Mouse (Mus musculus) limb, embryonic 12.5 days (tissue): ENCODE measurements around the gene Tmem139. TPM values are rescaled to one million over a fixed set of nuclear protein-coding genes. Genes with fewer than 3 reads are reported as not detected.

ENCODE experiments used
- ATAC-seq: fragments of 200-750 bp; cut with Nextera tagmentation; 2 replicates; pipeline ENCODE4 v1.8.0; 2017; ENCODE audit warnings: low read depth, moderate TSS enrichment; ENCODE audit not compliant: insufficient number of reproducible peaks, insufficient read depth, low FRiP score, low TSS enrichment
- H3K27ac ChIP-seq: fragments of 300-500 bp; sonication (generic); 2 replicates; pipeline ENCODE4 v1.5.1; 2016; ENCODE audit warnings: mild to moderate bottlenecking, moderate library complexity
- H3K27me3 ChIP-seq: fragments of 300-500 bp; sonication (generic); 2 replicates; pipeline ENCODE4 v1.6.1; 2016; ENCODE audit warnings: mild to moderate bottlenecking, moderate library complexity
- H3K36me3 ChIP-seq: fragments of 300-500 bp; sonication (generic); 2 replicates; pipeline ENCODE4 v1.6.1; 2016; ENCODE audit warnings: mild to moderate bottlenecking, moderate library complexity
- H3K4me1 ChIP-seq: fragments of 300-500 bp; sonication (generic); replicated peaks from 2 replicates; pipeline ENCODE4 v1.6.1; 2016
- H3K4me2 ChIP-seq: fragments of 300-500 bp; sonication (generic); 2 replicates; pipeline ENCODE4 v1.6.1; 2016; ENCODE audit warnings: mild to moderate bottlenecking, moderate library complexity
- H3K4me3 ChIP-seq: fragments of 300-500 bp; sonication (generic); replicated peaks from 2 replicates; pipeline ENCODE4 v1.5.1; 2016; ENCODE audit warnings: mild to moderate bottlenecking
- H3K9ac ChIP-seq: fragments of 300-500 bp; sonication (generic); replicated peaks from 2 replicates; pipeline ENCODE4 v1.6.1; 2016; ENCODE audit warnings: mild to moderate bottlenecking, moderate library complexity
- H3K9me3 ChIP-seq: fragments of 300-500 bp; sonication (generic); 2 replicates; pipeline ENCODE4 v1.6.1; 2016; ENCODE audit warnings: mild to moderate bottlenecking, moderate library complexity
- whole genome bisulfite sequencing: fragments of 180-500 bp; shearing (Covaris S2); methylation state at CpG from one replicate; pipeline ENCODE4 v1.1.7; 2016; 5-methylcytosine and 5-hydroxymethylcytosine counted together
- polyA plus RNA-seq: library from polyadenylated mRNA; unstranded; fragments of >200 nt; fragmentation: Nextera tagmentation; extraction: Ambion mirVana; gene quantifications from 2 replicates; pipeline ENCODE4 v1.2.1, GENCODE M21; 2016

Gene Tmem139
- polyA plus RNA-seq, 1 experiment from 2014 or later: 1.6 TPM

DNA sequence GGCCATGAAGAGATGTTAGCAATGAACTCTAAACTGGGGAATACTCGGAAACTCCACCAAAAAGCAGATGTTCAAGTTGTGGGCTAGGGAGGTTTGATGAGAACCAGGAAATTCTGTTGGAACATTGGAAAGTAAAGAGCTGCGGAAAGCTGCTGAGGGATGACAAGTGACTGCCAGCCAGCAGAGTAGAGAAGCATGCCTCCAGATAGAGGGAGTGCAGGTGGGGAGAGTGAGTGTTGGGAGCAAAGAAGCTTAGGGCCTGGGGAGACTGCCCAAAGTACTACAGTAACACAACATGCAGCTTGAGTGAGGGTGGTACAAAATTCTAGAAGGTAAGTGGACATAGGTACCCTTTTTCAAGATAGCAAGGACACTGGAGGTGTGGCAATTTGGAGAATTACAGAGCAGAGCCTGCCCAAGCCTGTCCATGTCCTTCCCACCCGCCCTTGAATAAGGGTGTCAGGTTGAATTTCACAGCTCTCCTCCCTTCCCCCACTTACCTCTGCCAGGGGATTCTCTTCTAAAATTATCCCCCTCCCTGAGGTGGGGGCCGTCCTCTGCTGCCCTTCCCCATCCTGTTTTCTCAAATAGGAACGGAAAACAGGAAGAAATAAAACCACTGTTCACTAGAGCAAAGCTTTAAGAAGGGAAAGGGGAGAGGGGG lies 21.2 kb downstream of the Tmem139 start:
- H3K4me1 ChIP-seq: no peaks in the 10 kb centered on the region
- H3K4me3 ChIP-seq: no peak overlapping the region
- no peak overlapping the region for H3K4me2 ChIP-seq
- H3K9me3 ChIP-seq: no peaks in the 10 kb centered on the region
- no peak; the same call in 1 of the 2 replicates for ATAC-seq
- 74% methylated on average over 5 of the region's 5 CpGs for WGBS
- H3K27me3 ChIP-seq: no peaks in the 10 kb centered on the region
- peaks cover 78% of the 10 kb centered on the region for H3K36me3 ChIP-seq
- no peak overlapping the region for H3K27ac ChIP-seq
- H3K9ac ChIP-seq: no peak overlapping the region

DNA sequence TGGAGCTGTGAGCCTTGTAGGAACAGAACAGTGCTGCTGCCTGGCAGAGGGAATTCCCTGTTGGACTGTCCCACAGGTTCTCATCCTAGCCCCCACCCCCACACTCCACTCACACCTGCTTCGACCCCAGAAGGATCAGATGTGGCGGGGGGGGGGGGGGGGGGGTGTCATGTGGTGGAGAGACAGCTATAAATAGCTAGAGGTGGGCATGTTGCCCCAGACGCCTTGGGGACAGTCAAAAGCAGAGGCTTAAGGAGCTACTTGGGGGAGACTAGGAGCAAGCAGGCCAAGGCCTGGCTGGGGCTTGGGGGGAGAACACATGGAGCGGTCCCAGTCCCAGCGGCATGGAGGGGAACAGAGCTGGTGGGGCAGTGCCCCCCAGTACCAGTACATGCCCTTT lies 24.7 kb downstream of the Tmem139 start, which contains the start of gene Clcn1:
Clcn1 (plus strand) TSS at position 238 of the 400 bp plus-strand sequence.
- Histone ChIP-seq H3K27ac (no peak within 1 kb of the TSS), H3K4me1 (no peaks in the 10 kb centered on the region), H3K4me2 (no peak within 1 kb of the TSS), H3K9ac (no peak within 1 kb of the TSS), H3K9me3 (no peaks in the 10 kb centered on the region), H3K36me3 (peaks cover 45% of the 10 kb centered on the region), H3K27me3 (no peaks in the 10 kb centered on the region), H3K4me3 (no peak within 1 kb of the TSS)
- ATAC-seq: no peak
- WGBS: 61% methylated on average over 4 of the region's 5 CpGs

GRCm38 (mm10) chr6:42287562-42287961 lies 25.8 kb downstream of the Tmem139 start:
- ATAC-seq: no peak
- Histone ChIP-seq H3K9ac (no peak overlapping the region), H3K4me2 (no peak overlapping the region), H3K4me3 (no peak overlapping the region), H3K27ac (no peak overlapping the region), H3K4me1 (no peaks in the 10 kb centered on the region), H3K9me3 (no peaks in the 10 kb centered on the region), H3K36me3 (peaks cover 36% of the 10 kb centered on the region), H3K27me3 (no peaks in the 10 kb centered on the region)

GRCm38 (mm10) chr6:42293327-42293726 lies 31.6 kb downstream of the Tmem139 start:
- no peak overlapping the region for H3K4me2 ChIP-seq
- H3K36me3 ChIP-seq: peaks cover 10% of the 10 kb centered on the region; the same call in 1 of the 2 replicates
- no peak overlapping the region for H3K27ac ChIP-seq
- no peak for ATAC-seq
- no peak overlapping the region for H3K4me3 ChIP-seq
- H3K27me3 ChIP-seq: no peaks in the 10 kb centered on the region
- 0 out of 2 replicates have a peak, but pooled peaks cover 3% of the 10 kb centered on the region for H3K4me1 ChIP-seq
- no peaks in the 10 kb centered on the region for H3K9me3 ChIP-seq
- no peak overlapping the region for H3K9ac ChIP-seq
- WGBS: 89% methylated on average over 6 of the region's 6 CpGs

GRCm38 (mm10) chr6:42295549-42296094 lies 33.9 kb downstream of the Tmem139 start:
- Histone ChIP-seq H3K4me2 (no peak overlapping the region), H3K36me3 (peaks cover 19% of the 10 kb centered on the region; the same call in 1 of the 2 replicates), H3K9me3 (no peaks in the 10 kb centered on the region), H3K4me3 (no peak overlapping the region), H3K9ac (no peak overlapping the region), H3K27me3 (no peaks in the 10 kb centered on the region), H3K27ac (no peak overlapping the region), H3K4me1 (0 out of 2 replicates have a peak, but pooled peaks cover 3% of the 10 kb centered on the region)
- whole genome bisulfite sequencing: 63% methylated on average over 3 of the region's 3 CpGs
- no peak for ATAC-seq

DNA sequence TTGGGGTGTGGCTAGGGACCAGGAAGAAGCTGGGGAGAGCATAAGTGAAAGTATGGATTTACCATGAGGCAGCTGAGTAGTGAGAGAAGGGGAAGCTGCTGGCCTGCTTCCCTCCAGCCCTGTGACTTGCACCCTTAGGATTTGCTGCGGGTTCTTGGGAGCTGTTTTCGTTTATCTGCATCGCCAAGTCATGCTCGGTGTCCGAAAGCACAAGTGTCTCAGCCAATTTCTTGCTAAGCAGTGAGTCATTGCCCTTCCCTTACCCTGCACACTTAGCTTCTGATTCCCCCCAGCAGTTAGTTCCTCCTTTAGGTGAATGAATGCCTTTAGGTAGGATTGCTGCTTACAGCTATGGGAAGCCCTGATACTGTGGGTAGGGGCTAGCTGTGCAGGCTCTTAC lies 37.6 kb downstream of the Tmem139 start:
- 94% methylated on average over 5 of the region's 5 CpGs for WGBS
- H3K4me3 ChIP-seq: no peak overlapping the region
- 0 out of 2 replicates have a peak, but pooled peaks cover 3% of the 10 kb centered on the region for H3K4me1 ChIP-seq
- no peaks in the 10 kb centered on the region for H3K27me3 ChIP-seq
- no peak for ATAC-seq
- H3K9me3 ChIP-seq: no peaks in the 10 kb centered on the region
- no peak overlapping the region for H3K9ac ChIP-seq
- H3K36me3 ChIP-seq: peaks cover 9% of the 10 kb centered on the region; the same call in 1 of the 2 replicates
- no peak overlapping the region for H3K4me2 ChIP-seq
- H3K27ac ChIP-seq: no peak overlapping the region

- no peaks in the 10 kb centered on the region for H3K4me1 ChIP-seq
- ATAC-seq: no peak
- peaks cover 19% of the 10 kb centered on the region; the same call in 1 of the 2 replicates for H3K36me3 ChIP-seq
- H3K27ac ChIP-seq: no peak overlapping the region
- no peak overlapping the region for H3K4me3 ChIP-seq
- H3K9me3 ChIP-seq: no peaks in the 10 kb centered on the region
- WGBS: 42% methylated on average over 8 of the region's 8 CpGs
- H3K27me3 ChIP-seq: no peaks in the 10 kb centered on the region
- no peak overlapping the region for H3K4me2 ChIP-seq
- H3K9ac ChIP-seq: no peak overlapping the region
Measured at GRCm38 (mm10) chr6:42309816-42310378, 48.1 kb downstream of the Tmem139 start.

DNA sequence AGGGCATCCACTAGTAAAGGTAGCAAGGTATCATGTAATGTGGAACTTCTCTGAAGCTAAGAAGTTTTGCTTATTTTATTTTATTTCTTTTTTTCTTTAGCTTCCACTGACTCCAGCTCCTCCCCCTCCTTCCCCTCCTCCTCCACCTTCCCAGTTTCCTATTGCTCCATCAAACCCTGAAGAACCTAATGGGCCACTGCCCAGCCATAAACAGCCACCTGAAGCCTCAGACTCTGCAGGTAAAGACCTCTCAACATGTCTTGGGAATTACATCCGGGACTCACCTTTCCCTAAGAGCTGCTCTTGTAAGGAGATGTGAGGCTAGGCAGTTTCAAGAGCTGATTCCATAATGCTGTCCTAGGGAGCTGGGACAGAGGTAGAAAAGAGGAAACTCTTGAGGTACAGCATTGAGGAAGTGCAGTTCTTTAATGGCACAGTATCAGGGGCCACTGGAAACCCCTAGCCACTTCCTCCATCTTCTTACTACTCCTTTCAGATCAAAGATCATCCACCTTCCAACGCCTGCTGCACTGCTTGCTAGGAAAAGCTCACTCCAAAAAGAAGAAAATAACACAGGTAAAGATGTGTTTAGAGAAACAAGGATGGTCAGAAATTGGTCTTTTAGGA lies 48.8 kb downstream of the Tmem139 start:
- peaks cover 19% of the 10 kb centered on the region; the same call in 1 of the 2 replicates for H3K36me3 ChIP-seq
- 87% methylated on average over 2 of the region's 2 CpGs for WGBS
- H3K27me3 ChIP-seq: no peaks in the 10 kb centered on the region
- H3K4me1 ChIP-seq: no peaks in the 10 kb centered on the region
- H3K27ac ChIP-seq: no peak overlapping the region
- no peak overlapping the region for H3K4me2 ChIP-seq
- no peak for ATAC-seq
- no peak overlapping the region for H3K4me3 ChIP-seq
- H3K9me3 ChIP-seq: no peaks in the 10 kb centered on the region
- H3K9ac ChIP-seq: no peak overlapping the region

Other genes with a start within 250 kb of the Tmem139 start
- gene Sva, start 223.6 kb upstream of the Tmem139 start, polyA plus RNA-seq: not detected in 2 replicates
- gene Tas2r139, start 121.0 kb upstream of the Tmem139 start, polyA plus RNA-seq: not detected in 2 replicates
- not detected in 2 replicates for gene Tas2r144, start 46.6 kb upstream of the Tmem139 start, polyA plus RNA-seq
- gene Gstk1, start 16.0 kb upstream of the Tmem139 start, polyA plus RNA-seq: 25.4 and 25.8 TPM in 2 replicates
- gene Casp2, start 3.0 kb downstream of the Tmem139 start, polyA plus RNA-seq: 75.9 and 77.1 TPM in 2 replicates
- 0.51 and 0.56 TPM in 2 replicates for gene Clcn1, start 24.7 kb downstream of the Tmem139 start, polyA plus RNA-seq
- gene Fam131b, start 62.7 kb downstream of the Tmem139 start, polyA plus RNA-seq: 0.68 and 0.79 TPM in 2 replicates
- gene Zyx, start 87.7 kb downstream of the Tmem139 start, polyA plus RNA-seq: 86.1 and 109 TPM in 2 replicates
- 7.8 and 9.0 TPM in 2 replicates for gene Epha1, start 111.3 kb downstream of the Tmem139 start, polyA plus RNA-seq
- gene Tas2r143, start 138.3 kb downstream of the Tmem139 start, polyA plus RNA-seq: not detected in 2 replicates
- gene Tas2r135, start 143.5 kb downstream of the Tmem139 start, polyA plus RNA-seq: not detected in 2 replicates
- gene Tas2r126, start 172.6 kb downstream of the Tmem139 start, polyA plus RNA-seq: not detected in 2 replicates
- gene Olfr458, start 203.2 kb downstream of the Tmem139 start, polyA plus RNA-seq: not detected in 2 replicates
- not detected in 2 replicates for gene Olfr457, start 214.4 kb downstream of the Tmem139 start, polyA plus RNA-seq
- gene Olfr456, start 225.2 kb downstream of the Tmem139 start, polyA plus RNA-seq: not detected in 2 replicates